Mouse (Mus musculus): Measurements from ENCODE around the gene Fsd2.

DNA sequence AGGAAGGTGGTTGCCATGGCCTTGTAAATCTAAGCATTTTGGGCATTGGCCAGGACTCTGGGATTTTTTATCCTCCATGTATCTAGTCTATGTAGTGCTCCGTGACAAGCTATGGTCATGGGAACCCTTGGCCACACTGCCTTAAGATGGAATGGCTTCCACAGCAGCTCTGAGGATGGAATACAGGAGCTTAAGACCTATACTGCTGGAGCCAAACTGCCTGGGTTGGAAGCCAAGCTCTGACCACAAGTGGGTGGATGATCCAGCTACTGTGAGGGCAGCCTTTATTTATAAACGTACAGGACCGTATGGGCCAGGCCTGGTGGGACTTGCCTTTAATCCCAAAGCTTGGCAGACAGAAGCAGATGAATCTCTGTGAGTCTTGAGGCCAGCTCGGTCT is 30.3 kb downstream of the Fsd2 start:
- no peak for TF ChIP-seq CTCF (IDR thresholded peaks at IDR 0.05)
- TF ChIP-seq EP300 (IDR thresholded peaks at IDR 0.05; ENCODE audit: insufficient read depth, low read depth, low read length): no peak

Measured in heart, adult 2 months (tissue).